In genomic region chr13:51411243-51411642, GRCm38 (mm10) we compare ENCODE assay signal across 12 mouse cellular contexts. TPM values are rescaled to one million over a fixed set of nuclear protein-coding genes. Genes with fewer than 3 reads are reported as not detected.
A peak's percentile ranks its signal among the peaks of the same experiment; 100 is the strongest.
DNase-seq lines count a peak whose midpoint lies in the region; ATAC-seq and TF ChIP-seq lines count a peak whose summit lies in the region.
"Had no signal": no experiment of that assay in that cellular context is flagged by ENCODE, and none has a peak within 500 bp of the region (broad histone marks: within the 10 kb centered on the region; RNA-seq: fewer than 3 reads in every experiment).

No protein-coding gene starts in this region.

- TF ChIP-seq EP300 in stomach, postnatal 0 days (optimal IDR thresholded peaks at IDR 0.05): no peak

- H3K4me3 ChIP-seq in heart, embryonic 14.5 days (ENCODE audit: control insufficient read depth in 1 of 2, insufficient read depth in 1 of 2, low read depth in 1 of 2, low read length in 2 of 2): no peak overlapping the region
- peak overlapping the region; percentile 68 for H3K4me3 ChIP-seq in intestine, embryonic 14.5 days (ENCODE audit: low read depth, low read length)
- peak overlapping the region; percentile 41; the same call in 1 of the 2 replicates for H3K4me3 ChIP-seq in stomach, postnatal 0 days (ENCODE audit: low read depth, low read length)

- intact Hi-C loops in heart, postnatal 14 days (cut with DNase I): loop anchor here (10.0 kb wide), 1 partner anchor 306 kb away; the partner anchor contains the start of gene Spin1

- 0 out of 2 replicates have a peak, but pooled peaks cover 4% of the 10 kb centered on the region for H3K27me3 ChIP-seq in heart, embryonic 14.5 days (ENCODE audit: control insufficient read depth, insufficient read depth, low read length)
- no peaks in the 10 kb centered on the region for H3K27me3 ChIP-seq in intestine, embryonic 14.5 days (replicated peaks; ENCODE audit: control insufficient read depth, insufficient read depth, low read length)
- no peaks in the 10 kb centered on the region for H3K27me3 ChIP-seq in stomach, postnatal 0 days (ENCODE audit: control insufficient read depth, insufficient read depth, low read length)

- no peak for DNase-seq in heart, postnatal 14 days
- peak; percentile 51 for DNase-seq in retina, postnatal 1 day
- no peak for DNase-seq in retina, embryonic 14.5 days (ENCODE audit: low spot score)
- no peak for DNase-seq in intestine, embryonic 14.5 days (ENCODE audit: low spot score)
- DNase-seq in stomach, postnatal 0 days (ENCODE audit: low spot score): no peak
- DNase-seq in layer of hippocampus, adult 9-10 months (ENCODE audit: low spot score): no peak
- DNase-seq in cerebellum, adult 11 months: no peak
- DNase-seq: adrenal gland, postnatal 14 days; cerebellum, postnatal 25 days; gastrocnemius, postnatal 25 days; right cerebral cortex, postnatal 14 days had no signal

- H3K4me2 ChIP-seq in heart, embryonic 14.5 days (ENCODE audit: low read length): peak overlapping the region; percentile 72; the same call in 1 of the 2 replicates
- H3K4me2 ChIP-seq in intestine, embryonic 14.5 days (ENCODE audit: low read length): peak overlapping the region; percentile 61
- H3K4me2 ChIP-seq in stomach, postnatal 0 days (replicated peaks; ENCODE audit: low read depth): peak overlapping the region; percentile 29

- H3K36me3 ChIP-seq in heart, embryonic 14.5 days (ENCODE audit: control insufficient read depth, insufficient read depth, low read length): peaks cover 6% of the 10 kb centered on the region
- H3K36me3 ChIP-seq in intestine, embryonic 14.5 days (ENCODE audit: control insufficient read depth, insufficient read depth, low read length): peaks cover 22% of the 10 kb centered on the region
- H3K36me3 ChIP-seq in stomach, postnatal 0 days (ENCODE audit: control insufficient read depth, insufficient read depth, low read length): no peaks in the 10 kb centered on the region

- H3K9ac ChIP-seq in heart, embryonic 14.5 days (ENCODE audit: low read length): peak overlapping the region; percentile 18; the same call in 1 of the 2 replicates
- H3K9ac ChIP-seq in intestine, embryonic 14.5 days (ENCODE audit: low read length): peak overlapping the region; percentile 80
- 0 out of 2 replicates have a peak overlapping the region, but pooled peaks have one; percentile 9 for H3K9ac ChIP-seq in stomach, postnatal 0 days (ENCODE audit: low read length)

- WGBS in heart, embryonic 14.5 days: 62% methylated on average over 9 of the region's 9 CpGs
- 34% methylated on average over 9 of the region's 9 CpGs for WGBS in intestine, embryonic 14.5 days
- WGBS in stomach, postnatal 0 days: 50% methylated on average over 9 of the region's 9 CpGs

- H3K27ac ChIP-seq in heart, embryonic 14.5 days (replicated peaks in 1 of 2; ENCODE audit: control insufficient read depth in 1 of 2, insufficient read depth in 1 of 2, low read depth in 2 of 2, low read length in 2 of 2): peak overlapping the region in 1 of 2 experiments; percentile 31; a peak in 2 of 4 replicates
- peak overlapping the region; percentile 69 for H3K27ac ChIP-seq in intestine, embryonic 14.5 days (ENCODE audit: low read depth)
- no peak overlapping the region for H3K27ac ChIP-seq in stomach, postnatal 0 days (replicated peaks)

- H3K4me1 ChIP-seq in heart, embryonic 14.5 days (ENCODE audit: control insufficient read depth in 2 of 2, insufficient read depth in 2 of 2, low read length in 2 of 2): peaks cover 14 to 16% of the 10 kb centered on the region in 2 experiments; a peak in 3 of 4 replicates
- peaks cover 17% of the 10 kb centered on the region; the same call in 1 of the 2 replicates for H3K4me1 ChIP-seq in intestine, embryonic 14.5 days (replicated peaks; ENCODE audit: control insufficient read depth, insufficient read depth, low read length)
- no peaks in the 10 kb centered on the region; the same call in 1 of the 2 replicates for H3K4me1 ChIP-seq in stomach, postnatal 0 days (replicated peaks; ENCODE audit: control insufficient read depth, insufficient read depth)

- TF ChIP-seq CTCF in stomach, postnatal 0 days (IDR thresholded peaks at IDR 0.05; ENCODE audit: low read depth): no peak

- no peaks in the 10 kb centered on the region for H3K9me3 ChIP-seq in heart, embryonic 14.5 days (ENCODE audit: control insufficient read depth, low read length)
- H3K9me3 ChIP-seq in intestine, embryonic 14.5 days (ENCODE audit: control insufficient read depth, low read length): peaks cover 7% of the 10 kb centered on the region; the same call in 1 of the 2 replicates
- no peaks in the 10 kb centered on the region for H3K9me3 ChIP-seq in stomach, postnatal 0 days (ENCODE audit: control insufficient read depth, low read length)

- ATAC-seq in heart, embryonic 14.5 days (ENCODE audit: insufficient number of reproducible peaks, insufficient read depth, low FRiP score, low read depth): no peak
- no peak for ATAC-seq in intestine, embryonic 14.5 days (replicated peaks; ENCODE audit: low FRiP score, low TSS enrichment, low read depth)
- ATAC-seq in stomach, postnatal 0 days (ENCODE audit: low FRiP score, low TSS enrichment): no peak

RNA-seq across cellular contexts. Expression of gene S1pr3, which starts 2.8 kb away (rescaled TPM):
- polyA plus RNA-seq in heart, embryonic 14.5 days (2014; fragmentation: Nextera tagmentation; extraction: Ambion mirVana): 15.2 and 16.3 TPM in 2 replicates
- total RNA-seq in heart, postnatal 14 days (2021): 10 to 100 TPM; 17.9 to 18.4 TPM
- 71.8 and 78.6 TPM in 2 replicates for polyA plus RNA-seq in intestine, embryonic 14.5 days (2014; fragmentation: Nextera tagmentation; extraction: Ambion mirVana)
- polyA plus RNA-seq in stomach, postnatal 0 days (2015; fragmentation: Nextera tagmentation; extraction: Ambion mirVana): 7.2 and 8.1 TPM in 2 replicates

Comparison
In these comparisons a context has a peak if more than half of its experiments do, and no peak if none do; other contexts are left out.
1. H3K4me3 ChIP-seq: peak in intestine, embryonic 14.5 days (single experiment) and stomach, postnatal 0 days (single experiment); none in heart, embryonic 14.5 days (0 of 2).
2. H3K9ac ChIP-seq: peak in every context shown above with its lines; median percentile 80 in intestine, embryonic 14.5 days; 18 in heart, embryonic 14.5 days; 9 in stomach, postnatal 0 days.
3. Peak in every context shown above with its lines, with median percentiles within 50 percentile points of each other: H3K4me2 ChIP-seq.